Mouse (Mus musculus) ZHBTc4 (cell line): ENCODE measurements around the gene Usp44.

Experiments
- DNase-seq: peaks from one replicate; pipeline ENCODE4 v3.0.0-alpha.2; 2011; ENCODE audit warnings: low read depth, low spot score

Gene Usp44

GRCm38 (mm10) chr10:93846706-93847105 is 15.4 kb downstream of the Usp44 start:
- DNase-seq = peak; percentile 64

GRCm38 (mm10) chr10:93855126-93855525 is 23.8 kb downstream of the Usp44 start:
- DNase-seq = no peak

GRCm38 (mm10) chr10:93856095-93856494 is 24.7 kb downstream of the Usp44 start:
- no peak for DNase-seq

- DNase-seq = no peak
Measured at GRCm38 (mm10) chr10:93868401-93868800, 37.0 kb downstream of the Usp44 start.

- DNase-seq = no peak
Measured at GRCm38 (mm10) chr10:93868886-93869285, 37.5 kb downstream of the Usp44 start.

GRCm38 (mm10) chr10:93876772-93877171 is 45.4 kb downstream of the Usp44 start:
- DNase-seq = no peak

- DNase-seq = no peak
Measured at GRCm38 (mm10) chr10:93878732-93879131, 47.4 kb downstream of the Usp44 start.

GRCm38 (mm10) chr10:93881918-93882317 is 50.6 kb downstream of the Usp44 start:
- no peak for DNase-seq

GRCm38 (mm10) chr10:93882738-93883364 is 51.5 kb downstream of the Usp44 start:
- no peak for DNase-seq

- DNase-seq = no peak
Measured at GRCm38 (mm10) chr10:93885839-93886477, 54.6 kb downstream of the Usp44 start.

- DNase-seq = no peak
Measured at GRCm38 (mm10) chr10:93888590-93888934, 57.2 kb downstream of the Usp44 start.

GRCm38 (mm10) chr10:93888935-93889578 is 57.7 kb downstream of the Usp44 start:
- peak; percentile 49 for DNase-seq

- peak; percentile 89 for DNase-seq
Measured at GRCm38 (mm10) chr10:93889579-93889950, 58.2 kb downstream of the Usp44 start.

- DNase-seq = no peak
Measured at GRCm38 (mm10) chr10:93889976-93890375, 58.6 kb downstream of the Usp44 start.

GRCm38 (mm10) chr10:93890565-93890964 is 59.2 kb downstream of the Usp44 start:
- DNase-seq = no peak

- DNase-seq = no peak
Measured at GRCm38 (mm10) chr10:93891031-93891430, 59.7 kb downstream of the Usp44 start.

- DNase-seq = no peak
Measured at GRCm38 (mm10) chr10:93892551-93892950, 61.2 kb downstream of the Usp44 start.

GRCm38 (mm10) chr10:93897043-93897646 is 65.8 kb downstream of the Usp44 start, which contains the start of gene Metap2:
Metap2 (minus strand) TSS chr10:93897093.
- peak; percentile 23 for DNase-seq

- DNase-seq = no peak
Measured at GRCm38 (mm10) chr10:93899303-93899702, 67.9 kb downstream of the Usp44 start.

GRCm38 (mm10) chr10:93899907-93900306 is 68.6 kb downstream of the Usp44 start:
- no peak for DNase-seq

- DNase-seq = no peak
Measured at GRCm38 (mm10) chr10:93907376-93907775, 76.0 kb downstream of the Usp44 start.
